Mouse (Mus musculus) MEL (cell line): ENCODE data around the gene Pstpip1. TPM values are rescaled to one million over a fixed set of nuclear protein-coding genes. Genes with fewer than 3 reads are reported as not detected.

Experiments used
- DNase-seq: peaks from one replicate; pipeline ENCODE4 v3.0.0; 2011; ENCODE audit warnings: low read depth, low spot score
- H3K27ac ChIP-seq: 2 replicates; pipeline ENCODE4 v1.5.1; 2012; ENCODE audit warnings: low read depth, mild to moderate bottlenecking, control low read depth, low read length, moderate library complexity; ENCODE audit not compliant: control insufficient read depth
- H3K27me3 ChIP-seq, 2 experiments: fragments of 150-350 bp in 1 of 2; sonication (generic) in 1 of 2; 2 replicates each; pipeline ENCODE4 v1.6.1; 2012; ENCODE audit warnings: low read length in 2 of 2, mild to moderate bottlenecking in 2 of 2, improper control_type of control experiment in 1 of 2, moderate library complexity in 1 of 2; ENCODE audit not compliant: insufficient read depth in 2 of 2, control insufficient read depth in 1 of 2
- H3K36me3 ChIP-seq, 2 experiments: 2 replicates each; pipeline ENCODE4 v1.6.1; 2012 to 2014; ENCODE audit warnings: low read length in 2 of 2, improper control_type of control experiment in 1 of 2, inconsistent platforms in 1 of 2, mild to moderate bottlenecking in 1 of 2; ENCODE audit not compliant: insufficient read depth in 2 of 2, control insufficient read depth in 1 of 2
- H3K4me1 ChIP-seq, 2 experiments: fragments of 150-350 bp in 1 of 2; sonication (generic) in 1 of 2; 2 replicates each; pipeline ENCODE4 v1.6.1; 2012; ENCODE audit warnings: low read length in 2 of 2, improper control_type of control experiment in 1 of 2, mild to moderate bottlenecking in 1 of 2; ENCODE audit not compliant: insufficient read depth in 2 of 2, control insufficient read depth in 1 of 2
- H3K4me3 ChIP-seq, 2 experiments: fragments of 150-350 bp in 1 of 2; sonication (generic) in 1 of 2; 2 replicates each; pipeline ENCODE4 v1.5.1; 2012; ENCODE audit warnings: low read depth in 2 of 2, low read length in 2 of 2, mild to moderate bottlenecking in 2 of 2, moderate library complexity in 2 of 2, control low read depth in 1 of 2, improper control_type of control experiment in 1 of 2; ENCODE audit not compliant: control insufficient read depth in 1 of 2, insufficient read depth in 1 of 2
- H3K79me2 ChIP-seq: 2 replicates; pipeline ENCODE4 v1.6.1; 2012; ENCODE audit warnings: mild to moderate bottlenecking, low read length, moderate library complexity; ENCODE audit not compliant: control insufficient read depth, poor library complexity, insufficient read depth
- H3K9ac ChIP-seq: 2 replicates; pipeline ENCODE4 v1.6.1; 2012; ENCODE audit warnings: low read depth, mild to moderate bottlenecking, control low read depth, low read length, moderate library complexity; ENCODE audit not compliant: control insufficient read depth, poor library complexity, severe bottlenecking
- H3K9me3 ChIP-seq: fragments of 150-350 bp; sonication (generic); replicated peaks from 2 replicates; pipeline ENCODE4 v1.6.1; 2012; ENCODE audit warnings: mild to moderate bottlenecking, low read length, improper control_type of control experiment, moderate library complexity; ENCODE audit not compliant: insufficient read depth
- BHLHE40 ChIP-seq: IDR thresholded peaks from 2 replicates; pipeline ENCODE4 v1.6.1; 2012; ENCODE audit warnings: low read depth, mild to moderate bottlenecking, inconsistent platforms, low read length, improper control_type of control experiment, borderline replicate concordance
- CHD1 ChIP-seq: IDR thresholded peaks from 2 replicates; pipeline ENCODE4 v1.6.1; 2012; ENCODE audit warnings: low read depth, mild to moderate bottlenecking, inconsistent platforms, low read length, improper control_type of control experiment
- CHD2 ChIP-seq: IDR thresholded peaks from 2 replicates; pipeline ENCODE4 v1.6.1; 2011; ENCODE audit warnings: low read length, improper control_type of control experiment
- CTCF ChIP-seq, 3 experiments: IDR thresholded peaks in 2 of 3; conservative IDR thresholded peaks in 1 of 3; 2 replicates each; pipeline ENCODE4 v1.5.1; 2011 to 2012; ENCODE audit warnings: low read length in 3 of 3, low read depth in 2 of 3, mild to moderate bottlenecking in 2 of 3, improper control_type of control experiment in 1 of 3, inconsistent platforms in 1 of 3, mixed read lengths in 1 of 3, moderate library complexity in 1 of 3; ENCODE audit not compliant: control insufficient read depth in 1 of 3, insufficient read depth in 1 of 3, poor library complexity in 1 of 3, severe bottlenecking in 1 of 3
- E2F4 ChIP-seq: IDR thresholded peaks from 2 replicates; pipeline ENCODE4 v1.6.1; 2011; ENCODE audit warnings: low read depth, low read length, improper control_type of control experiment, borderline replicate concordance
- EP300 ChIP-seq, 2 experiments: IDR thresholded peaks; 2 replicates each; pipeline ENCODE4 v1.6.1; 2011; ENCODE audit warnings: improper control_type of control experiment in 2 of 2, low read length in 2 of 2, low read depth in 1 of 2, mild to moderate bottlenecking in 1 of 2
- GATA1 ChIP-seq: IDR thresholded peaks from 2 replicates; pipeline ENCODE4 v1.6.1; 2011; ENCODE audit warnings: low read depth, low read length, improper control_type of control experiment
- HCFC1 ChIP-seq: IDR thresholded peaks from 2 replicates; pipeline ENCODE4 v1.6.1; 2012; ENCODE audit warnings: low read depth, mild to moderate bottlenecking, inconsistent platforms, low read length, improper control_type of control experiment, moderate library complexity
- JUND ChIP-seq: IDR thresholded peaks from 2 replicates; pipeline ENCODE4 v1.6.1; 2011; ENCODE audit warnings: low read depth, mild to moderate bottlenecking, improper control_type of control experiment, low read length
- POLR2AphosphoS2 ChIP-seq: IDR thresholded peaks from 2 replicates; pipeline ENCODE4 v1.6.1; 2011; ENCODE audit warnings: low read length, improper control_type of control experiment
- POLR2AphosphoS5 ChIP-seq: IDR thresholded peaks from 2 replicates; pipeline ENCODE4 v1.6.1; 2012; ENCODE audit warnings: low read depth, borderline replicate concordance, mild to moderate bottlenecking, inconsistent platforms, low read length, moderate library complexity, mixed read lengths
- RAD21 ChIP-seq: IDR thresholded peaks from 2 replicates; pipeline ENCODE4 v1.6.1; 2011; ENCODE audit warnings: mild to moderate bottlenecking, low read depth, low read length, improper control_type of control experiment
- RCOR1 ChIP-seq: IDR thresholded peaks from 2 replicates; pipeline ENCODE4 v1.6.1; 2012; ENCODE audit warnings: low read depth, mild to moderate bottlenecking, inconsistent platforms, low read length, improper control_type of control experiment
- SIN3A ChIP-seq: IDR thresholded peaks from 2 replicates; pipeline ENCODE4 v1.6.1; 2012; ENCODE audit warnings: low read length, improper control_type of control experiment, inconsistent platforms
- SMC3 ChIP-seq: IDR thresholded peaks from 2 replicates; pipeline ENCODE4 v1.6.1; 2011; ENCODE audit warnings: low read depth, low read length, improper control_type of control experiment
- USF1 ChIP-seq: IDR thresholded peaks from 2 replicates; pipeline ENCODE4 v1.6.1; 2014; ENCODE audit warnings: low read depth, mild to moderate bottlenecking, inconsistent platforms, low read length, improper control_type of control experiment, moderate library complexity
- ZC3H11A ChIP-seq: IDR thresholded peaks from 2 replicates; pipeline ENCODE4 v1.6.1; 2012; ENCODE audit warnings: low read depth, mild to moderate bottlenecking, inconsistent platforms, low read length, improper control_type of control experiment
- polyA plus RNA-seq, 2 experiments: library from polyadenylated mRNA; stranded (reverse) in 1 of 2; unstranded in 1 of 2; fragments of >175 nt in 1 of 2; fragments of >200 nt in 1 of 2; gene quantifications; 2 replicates each; pipeline versions ENCODE4 v1.2.1 to v1.2.4; 2012; ENCODE audit warnings: low replicate concordance in 2 of 2, low read depth in 1 of 2; ENCODE audit not compliant: insufficient read length in 2 of 2, insufficient read depth in 1 of 2, missing spikeins in 1 of 2
- total RNA-seq: library from RNA; depleted of rRNA; stranded (reverse); fragments of 300-350 nt; gene quantifications from 2 replicates; pipeline ENCODE4 v1.2.3, GENCODE M21; 2012

The Pstpip1 gene
- total and polyA plus RNA-seq, 3 experiments, result 0.04 to 0.22 TPM; not detected in 1

GRCm38 (mm10) chr9:56092102-56092501, 2.3 kb downstream of the Pstpip1 start:
- H3K27me3 ChIP-seq, result no peaks in the 10 kb centered on the region
- no peak overlapping the region for H3K4me3 ChIP-seq
- TF ChIP-seq HCFC1, result no peak
- no peak for TF ChIP-seq BHLHE40
- TF ChIP-seq RAD21, result peak; percentile 12
- peak; percentile 24 to 41 (median 37); a peak in 4 of 6 replicates for TF ChIP-seq CTCF (IDR thresholded peaks at IDR 0.05 in 2 of 3, conservative IDR thresholded peaks at IDR 0.05 in 1 of 3; ENCODE audit: control insufficient read depth in 1 of 3, insufficient read depth in 1 of 3, low read depth in 2 of 3, low read length in 3 of 3, poor library complexity in 1 of 3, severe bottlenecking in 1 of 3)
- TF ChIP-seq JUND, result no peak
- TF ChIP-seq SMC3, result peak; percentile 4; the same call in 1 of the 2 replicates
- TF ChIP-seq, all 39 proteins: peak for 3
- Histone ChIP-seq H3K9me3 (no peaks in the 10 kb centered on the region), H3K9ac (no peak overlapping the region), H3K27ac (no peak overlapping the region), H3K4me1 (no peaks in the 10 kb centered on the region), H3K79me2 (no peaks in the 10 kb centered on the region), H3K36me3 (no peaks in the 10 kb centered on the region)
- peak; percentile 19 for DNase-seq

- Histone ChIP-seq H3K9me3 (no peaks in the 10 kb centered on the region), H3K4me3 (no peak overlapping the region)
- TF ChIP-seq GATA1 (0 out of 2 replicates have a peak, but pooled peaks have one; percentile 10), JUND (no peak), SMC3 (no peak)
- TF ChIP-seq, all 39 proteins: peak for 1
- no peak for DNase-seq
- no peaks in the 10 kb centered on the region for H3K36me3 ChIP-seq
- no peak overlapping the region for H3K27ac ChIP-seq
- no peaks in the 10 kb centered on the region for H3K79me2 ChIP-seq
- no peaks in the 10 kb centered on the region for H3K27me3 ChIP-seq
- H3K9ac ChIP-seq, result no peak overlapping the region
- no peaks in the 10 kb centered on the region; a peak in 1 of 4 replicates for H3K4me1 ChIP-seq
Observed at GRCm38 (mm10) chr9:56097584-56098298, 8.0 kb downstream of the Pstpip1 start.

GRCm38 (mm10) chr9:56100041-56100522, 10.3 kb downstream of the Pstpip1 start:
- Histone ChIP-seq H3K36me3 (no peaks in the 10 kb centered on the region), H3K4me1 (peaks cover 0 to 3% of the 10 kb centered on the region in 2 experiments; a peak in 2 of 4 replicates), H3K79me2 (no peaks in the 10 kb centered on the region), H3K4me3 (no peak overlapping the region), H3K9me3 (no peaks in the 10 kb centered on the region), H3K9ac (no peak overlapping the region), H3K27ac (no peak overlapping the region), H3K27me3 (no peaks in the 10 kb centered on the region)
- DNase-seq, result peak; percentile 36
- no peak for TF ChIP-seq RCOR1
- TF ChIP-seq CHD1, result no peak
- TF ChIP-seq SIN3A, result no peak
- no peak for TF ChIP-seq E2F4
- TF ChIP-seq EP300 (IDR thresholded peaks at IDR 0.05; ENCODE audit: low read depth in 1 of 2, low read length in 2 of 2), result no peak
- TF ChIP-seq ZC3H11A, result no peak
- no peak for TF ChIP-seq POLR2AphosphoS2
- TF ChIP-seq POLR2AphosphoS5, result no peak
- no peak for TF ChIP-seq USF1
- TF ChIP-seq CHD2, result no peak
